Mouse (Mus musculus): ENCODE data around the gene Tsg101. TPM values are rescaled to one million over a fixed set of nuclear protein-coding genes. Genes with fewer than 3 reads are reported as not detected.

Gene Tsg101
- total and polyA plus RNA-seq, 2 experiments from 2014 or later: 147 to 384 TPM

- Histone ChIP-seq H3K4me1 (ENCODE audit: insufficient read depth) (0 out of 2 replicates have a peak, but pooled peaks cover 4% of the 10 kb centered on the region), H3K27ac (ENCODE audit: low read depth, low read length) (peak overlapping the region; percentile 83), H3K27me3 (ENCODE audit: insufficient read depth, low read length) (no peaks in the 10 kb centered on the region), H3K36me3 (ENCODE audit: insufficient read depth) (peaks cover 16% of the 10 kb centered on the region), H3K4me2 (ENCODE audit: low read depth) (peak overlapping the region; percentile 88), H3K9me3 (ENCODE audit: low read length) (no peaks in the 10 kb centered on the region), H3K9ac (peak overlapping the region; percentile 71), H3K4me3 (ENCODE audit: low read depth, low read length) (peak overlapping the region; percentile 61)
- DNase-seq: peak; percentile 93
- under 1% methylated on average over 47 of the region's 51 CpGs for WGBS
- ATAC-seq: peak; percentile 90
- no peak for TF ChIP-seq CTCF (IDR thresholded peaks at IDR 0.05; ENCODE audit: low read depth)
Measured at GRCm38 (mm10) chr7:46845211-46845977, 74.4 kb downstream of the Tsg101 start.

GRCm38 (mm10) chr7:46843576-46843975 lies 76.2 kb downstream of the Tsg101 start:
- Histone ChIP-seq H3K4me3 (ENCODE audit: low read depth, low read length) (no peak overlapping the region), H3K27ac (ENCODE audit: low read depth, low read length) (no peak overlapping the region), H3K4me2 (ENCODE audit: low read depth) (no peak overlapping the region), H3K9me3 (ENCODE audit: low read length) (no peaks in the 10 kb centered on the region), H3K36me3 (ENCODE audit: insufficient read depth) (peaks cover under 1% of the 10 kb centered on the region; the same call in 1 of the 2 replicates), H3K4me1 (ENCODE audit: insufficient read depth) (peaks cover 16% of the 10 kb centered on the region), H3K9ac (no peak overlapping the region), H3K27me3 (ENCODE audit: insufficient read depth, low read length) (no peaks in the 10 kb centered on the region)
- TF ChIP-seq CTCF (IDR thresholded peaks at IDR 0.05; ENCODE audit: low read depth): no peak
- WGBS: 92% methylated on average over 4 of the region's 4 CpGs
- ATAC-seq: no peak
- DNase-seq: no peak

- Histone ChIP-seq H3K4me1 (ENCODE audit: insufficient read depth) (peaks cover 20% of the 10 kb centered on the region), H3K9me3 (ENCODE audit: low read length) (no peaks in the 10 kb centered on the region), H3K27ac (ENCODE audit: low read depth, low read length) (no peak overlapping the region), H3K27me3 (ENCODE audit: insufficient read depth, low read length) (no peaks in the 10 kb centered on the region), H3K4me3 (ENCODE audit: low read depth, low read length) (no peak overlapping the region), H3K36me3 (ENCODE audit: insufficient read depth) (no peaks in the 10 kb centered on the region), H3K9ac (no peak overlapping the region), H3K4me2 (ENCODE audit: low read depth) (no peak overlapping the region)
- TF ChIP-seq CTCF (IDR thresholded peaks at IDR 0.05; ENCODE audit: low read depth): no peak
- DNase-seq (no peak), ATAC-seq (no peak)
- WGBS: 38% methylated on average over 5 of the region's 5 CpGs
Measured at GRCm38 (mm10) chr7:46842278-46842677, 77.5 kb downstream of the Tsg101 start.

GRCm38 (mm10) chr7:46840787-46841525 lies 78.8 kb downstream of the Tsg101 start, which contains the start of gene Ldha:
Gene Ldha (plus strand): TSS chr7:46841475.
- no peak for TF ChIP-seq CTCF (IDR thresholded peaks at IDR 0.05; ENCODE audit: low read depth)
- no peak within 1 kb of the TSS for H3K4me3 ChIP-seq (ENCODE audit: low read depth, low read length)
- H3K27ac ChIP-seq (ENCODE audit: low read depth, low read length): no peak within 1 kb of the TSS
- no peaks in the 10 kb centered on the region for H3K9me3 ChIP-seq (ENCODE audit: low read length)
- WGBS: 32% methylated on average over 6 of the region's 6 CpGs
- no peak for ATAC-seq
- DNase-seq: no peak
- no peak within 1 kb of the TSS for H3K4me2 ChIP-seq (ENCODE audit: low read depth)
- H3K9ac ChIP-seq: no peak within 1 kb of the TSS
- H3K27me3 ChIP-seq (ENCODE audit: insufficient read depth, low read length): no peaks in the 10 kb centered on the region
- H3K4me1 ChIP-seq (ENCODE audit: insufficient read depth): peaks cover 16% of the 10 kb centered on the region
- no peaks in the 10 kb centered on the region for H3K36me3 ChIP-seq (ENCODE audit: insufficient read depth)

- Histone ChIP-seq H3K27ac (ENCODE audit: low read depth, low read length) (no peak overlapping the region), H3K36me3 (ENCODE audit: insufficient read depth) (no peaks in the 10 kb centered on the region), H3K27me3 (ENCODE audit: insufficient read depth, low read length) (no peaks in the 10 kb centered on the region), H3K4me1 (ENCODE audit: insufficient read depth) (peaks cover 16% of the 10 kb centered on the region), H3K4me2 (ENCODE audit: low read depth) (no peak overlapping the region), H3K9me3 (ENCODE audit: low read length) (no peaks in the 10 kb centered on the region), H3K4me3 (ENCODE audit: low read depth, low read length) (no peak overlapping the region), H3K9ac (no peak overlapping the region)
- no peak for ATAC-seq
- no peak for DNase-seq
- no peak for TF ChIP-seq CTCF (IDR thresholded peaks at IDR 0.05; ENCODE audit: low read depth)
- WGBS: 47% methylated on average over 4 of the region's 4 CpGs
Measured at GRCm38 (mm10) chr7:46840326-46840725, 79.4 kb downstream of the Tsg101 start.

- Histone ChIP-seq H3K27me3 (ENCODE audit: insufficient read depth, low read length) (no peaks in the 10 kb centered on the region), H3K9ac (no peak overlapping the region), H3K4me3 (ENCODE audit: low read depth, low read length) (no peak overlapping the region), H3K4me1 (ENCODE audit: insufficient read depth) (peaks cover 16% of the 10 kb centered on the region), H3K27ac (ENCODE audit: low read depth, low read length) (no peak overlapping the region), H3K9me3 (ENCODE audit: low read length) (no peaks in the 10 kb centered on the region), H3K4me2 (ENCODE audit: low read depth) (no peak overlapping the region), H3K36me3 (ENCODE audit: insufficient read depth) (no peaks in the 10 kb centered on the region)
- no peak for TF ChIP-seq CTCF (IDR thresholded peaks at IDR 0.05; ENCODE audit: low read depth)
- WGBS: 71% methylated on average over 5 of the region's 5 CpGs
- DNase-seq: no peak
- ATAC-seq: no peak
Measured at GRCm38 (mm10) chr7:46839861-46840260, 79.9 kb downstream of the Tsg101 start.

GRCm38 (mm10) chr7:46839446-46839845 lies 80.3 kb downstream of the Tsg101 start:
- Histone ChIP-seq H3K27me3 (ENCODE audit: insufficient read depth, low read length) (no peaks in the 10 kb centered on the region), H3K9ac (no peak overlapping the region), H3K4me3 (ENCODE audit: low read depth, low read length) (no peak overlapping the region), H3K4me1 (ENCODE audit: insufficient read depth) (peaks cover 16% of the 10 kb centered on the region), H3K36me3 (ENCODE audit: insufficient read depth) (no peaks in the 10 kb centered on the region), H3K27ac (ENCODE audit: low read depth, low read length) (peak overlapping the region; percentile 87), H3K4me2 (ENCODE audit: low read depth) (peak overlapping the region; percentile 40), H3K9me3 (ENCODE audit: low read length) (no peaks in the 10 kb centered on the region)
- no peak for TF ChIP-seq CTCF (IDR thresholded peaks at IDR 0.05; ENCODE audit: low read depth)
- DNase-seq (no peak), ATAC-seq (peak; percentile 14; the same call in 1 of the 2 replicates)
- 49% methylated on average over 7 of the region's 7 CpGs for WGBS

Other genes with a start within 250 kb of the Tsg101 start
- gene Tph1, start 247.4 kb downstream of the Tsg101 start, total RNA-seq (2014; rRNA removed): 1.3 and 3.6 TPM in 2 replicates
- gene Tph1, start 247.4 kb downstream of the Tsg101 start, polyA plus RNA-seq (2015; fragmentation: Nextera tagmentation; extraction: Ambion mirVana): 0.99 and 1.9 TPM in 2 replicates
- 14.3 and 16.2 TPM in 2 replicates for gene Saal1, start 209.3 kb downstream of the Tsg101 start, total RNA-seq (2014; rRNA removed)
- gene Saal1, start 209.3 kb downstream of the Tsg101 start, polyA plus RNA-seq (2015; fragmentation: Nextera tagmentation; extraction: Ambion mirVana): 13.3 and 14.4 TPM in 2 replicates
- gene Saa3, start 204.3 kb downstream of the Tsg101 start, total RNA-seq (2014; rRNA removed): not detected in 2 replicates
- gene Saa3, start 204.3 kb downstream of the Tsg101 start, polyA plus RNA-seq (2015; fragmentation: Nextera tagmentation; extraction: Ambion mirVana): 0.35 TPM in 1 of 2 replicates, not detected in the other
- not detected in 2 replicates for gene Saa4, start 187.4 kb downstream of the Tsg101 start, total RNA-seq (2014; rRNA removed)
- gene Saa4, start 187.4 kb downstream of the Tsg101 start, polyA plus RNA-seq (2015; fragmentation: Nextera tagmentation; extraction: Ambion mirVana): not detected in 2 replicates
- gene Saa1, start 177.0 kb downstream of the Tsg101 start, total RNA-seq (2014; rRNA removed): not detected in 2 replicates
- 0.36 TPM in 1 of 2 replicates, not detected in the other for gene Saa1, start 177.0 kb downstream of the Tsg101 start, polyA plus RNA-seq (2015; fragmentation: Nextera tagmentation; extraction: Ambion mirVana)
- gene Saa2, start 168.2 kb downstream of the Tsg101 start, total RNA-seq (2014; rRNA removed): not detected in 2 replicates
- gene Saa2, start 168.2 kb downstream of the Tsg101 start, polyA plus RNA-seq (2015; fragmentation: Nextera tagmentation; extraction: Ambion mirVana): not detected in 2 replicates
- 17.1 and 24.5 TPM in 2 replicates for gene Hps5, start 123.9 kb downstream of the Tsg101 start, total RNA-seq (2014; rRNA removed)
- 5.6 and 6.9 TPM in 2 replicates for gene Hps5, start 123.9 kb downstream of the Tsg101 start, polyA plus RNA-seq (2015; fragmentation: Nextera tagmentation; extraction: Ambion mirVana)
- 58.2 and 60.1 TPM in 2 replicates for gene Gtf2h1, start 123.9 kb downstream of the Tsg101 start, total RNA-seq (2014; rRNA removed)
- gene Gtf2h1, start 123.9 kb downstream of the Tsg101 start, polyA plus RNA-seq (2015; fragmentation: Nextera tagmentation; extraction: Ambion mirVana): 39.0 and 42.1 TPM in 2 replicates
- 373 and 414 TPM in 2 replicates for gene Ldha, start 78.5 kb downstream of the Tsg101 start, total RNA-seq (2014; rRNA removed)
- 753 and 790 TPM in 2 replicates for gene Ldha, start 78.5 kb downstream of the Tsg101 start, polyA plus RNA-seq (2015; fragmentation: Nextera tagmentation; extraction: Ambion mirVana)
- gene Ldhc, start 58.8 kb downstream of the Tsg101 start, total RNA-seq (2014; rRNA removed): not detected in 2 replicates
- not detected in 2 replicates for gene Ldhc, start 58.8 kb downstream of the Tsg101 start, polyA plus RNA-seq (2015; fragmentation: Nextera tagmentation; extraction: Ambion mirVana)
- gene Uevld, start 38.6 kb upstream of the Tsg101 start, total RNA-seq (2014; rRNA removed): 9.2 and 12.0 TPM in 2 replicates
- gene Uevld, start 38.6 kb upstream of the Tsg101 start, polyA plus RNA-seq (2015; fragmentation: Nextera tagmentation; extraction: Ambion mirVana): 3.2 and 4.6 TPM in 2 replicates
- gene Gm9999, start 63.6 kb upstream of the Tsg101 start, total RNA-seq (2014; rRNA removed): not detected in 2 replicates
- gene Gm9999, start 63.6 kb upstream of the Tsg101 start, polyA plus RNA-seq (2015; fragmentation: Nextera tagmentation; extraction: Ambion mirVana): not detected in 2 replicates
- 9.5 and 10.9 TPM in 2 replicates for gene Spty2d1, start 88.4 kb upstream of the Tsg101 start, total RNA-seq (2014; rRNA removed)
- 3.7 and 5.0 TPM in 2 replicates for gene Spty2d1, start 88.4 kb upstream of the Tsg101 start, polyA plus RNA-seq (2015; fragmentation: Nextera tagmentation; extraction: Ambion mirVana)
- gene Tmem86a, start 130.6 kb upstream of the Tsg101 start, total RNA-seq (2014; rRNA removed): 9.5 and 12.0 TPM in 2 replicates
- 32.9 and 37.3 TPM in 2 replicates for gene Tmem86a, start 130.6 kb upstream of the Tsg101 start, polyA plus RNA-seq (2015; fragmentation: Nextera tagmentation; extraction: Ambion mirVana)
- 57.1 and 67.4 TPM in 2 replicates for gene Ptpn5, start 213.7 kb upstream of the Tsg101 start, total RNA-seq (2014; rRNA removed)
- 101 and 132 TPM in 2 replicates for gene Ptpn5, start 213.7 kb upstream of the Tsg101 start, polyA plus RNA-seq (2015; fragmentation: Nextera tagmentation; extraction: Ambion mirVana)